In genomic region chr19:55569894-55570293, GRCm38 (mm10) we compare ENCODE assay signal across 20 mouse cellular contexts.
DNase-seq lines count a peak whose midpoint lies in the region; ATAC-seq and TF ChIP-seq lines count a peak whose summit lies in the region.
"Had no signal": no experiment of that assay in that cellular context is flagged by ENCODE, and none has a peak within 500 bp of the region (broad histone marks: within the 10 kb centered on the region; RNA-seq: fewer than 3 reads in every experiment).

No protein-coding gene starts in this region.

- peaks cover 50% of the 10 kb centered on the region for H3K4me1 ChIP-seq in heart, embryonic 15.5 days (replicated peaks)
- peaks cover 29% of the 10 kb centered on the region for H3K4me1 ChIP-seq in bone marrow macrophage, adult 2 months (ENCODE audit: control insufficient read depth, insufficient read depth, low read length)
- peaks cover 39% of the 10 kb centered on the region for H3K4me1 ChIP-seq in intestine, embryonic 16.5 days (ENCODE audit: control insufficient read depth, insufficient read depth, low read length)
- peaks cover 14% of the 10 kb centered on the region; the same call in 1 of the 2 replicates for H3K4me1 ChIP-seq in stomach, embryonic 15.5 days

- ATAC-seq in heart, embryonic 15.5 days (replicated peaks; ENCODE audit: insufficient number of reproducible peaks, insufficient read depth, low FRiP score, low read depth) = no peak
- ATAC-seq in intestine, embryonic 16.5 days = 0 out of 2 replicates have a peak, but pooled peaks have one; percentile 14
- ATAC-seq in stomach, embryonic 15.5 days (ENCODE audit: insufficient read depth, low FRiP score, low read depth) = no peak

- H3K9me3 ChIP-seq in heart, embryonic 15.5 days (replicated peaks) = no peaks in the 10 kb centered on the region
- H3K9me3 ChIP-seq in intestine, embryonic 16.5 days (ENCODE audit: control insufficient read depth, low read length) = no peaks in the 10 kb centered on the region
- no peaks in the 10 kb centered on the region for H3K9me3 ChIP-seq in stomach, embryonic 15.5 days
- H3K9me3 ChIP-seq: embryonic facial prominence, embryonic 15.5 days; forebrain, embryonic 10.5 days had no signal

- intact Hi-C loops in heart, postnatal 36 days (cut with DNase I) = no loop called here

- H3K27me3 ChIP-seq in heart, embryonic 15.5 days = no peaks in the 10 kb centered on the region
- no peaks in the 10 kb centered on the region for H3K27me3 ChIP-seq in intestine, embryonic 16.5 days (replicated peaks; ENCODE audit: control insufficient read depth, insufficient read depth, low read length)
- H3K27me3 ChIP-seq in stomach, embryonic 15.5 days (replicated peaks) = no peaks in the 10 kb centered on the region

- peak overlapping the region; percentile 70; the same call in 1 of the 2 replicates for H3K27ac ChIP-seq in heart, embryonic 15.5 days
- peak overlapping the region; percentile 4; the same call in 1 of the 2 replicates for H3K27ac ChIP-seq in bone marrow macrophage, adult 2 months (ENCODE audit: insufficient read depth, low read depth, low read length)
- peak overlapping the region; percentile 63; the same call in 1 of the 2 replicates for H3K27ac ChIP-seq in intestine, embryonic 16.5 days (ENCODE audit: low read length)
- peak overlapping the region; percentile 78 for H3K27ac ChIP-seq in stomach, embryonic 15.5 days
- H3K27ac ChIP-seq: forebrain, embryonic 10.5 days; hindbrain, embryonic 14.5 days had no signal

- H3K9ac ChIP-seq in heart, embryonic 15.5 days = no peak overlapping the region
- H3K9ac ChIP-seq in intestine, embryonic 16.5 days (ENCODE audit: low read depth, low read length) = peak overlapping the region; percentile 11; the same call in 1 of the 2 replicates
- no peak overlapping the region for H3K9ac ChIP-seq in stomach, embryonic 15.5 days
- H3K9ac ChIP-seq: embryonic facial prominence, embryonic 15.5 days; hindbrain, embryonic 14.5 days had no signal

- H3K4me2 ChIP-seq in heart, embryonic 15.5 days = no peak overlapping the region
- no peak overlapping the region for H3K4me2 ChIP-seq in intestine, embryonic 16.5 days (ENCODE audit: low read depth, low read length)
- no peak overlapping the region for H3K4me2 ChIP-seq in stomach, embryonic 15.5 days
- H3K4me2 ChIP-seq: embryonic facial prominence, embryonic 15.5 days; hindbrain, embryonic 14.5 days; midbrain, embryonic 11.5 days had no signal

- 76% methylated on average over 12 of the region's 12 CpGs for WGBS in heart, embryonic 15.5 days
- 77% methylated on average over 12 of the region's 12 CpGs for WGBS in intestine, embryonic 16.5 days
- WGBS in stomach, embryonic 15.5 days = 71% methylated on average over 12 of the region's 12 CpGs

- no peak for TF ChIP-seq CTCF in bone marrow macrophage, adult 2 months (IDR thresholded peaks at IDR 0.05; ENCODE audit: low read depth, low read length)

- no peak for DNase-seq in heart, postnatal 36 days
- DNase-seq in layer of hippocampus, adult 9-10 months (ENCODE audit: low spot score) = no peak
- DNase-seq in left cerebral cortex, adult 8-10 months (ENCODE audit: low spot score in 2 of 2) = no peak
- DNase-seq: cerebellum, adult 9-11 months; heart, adult 18-20 months; kidney, adult 2 months; kidney, postnatal 4 days; liver; lung, adult 2 months; lung, postnatal 36 days; right cerebral cortex, adult 18-20 months; thymus, postnatal 4 days had no signal

- H3K36me3 ChIP-seq in heart, embryonic 15.5 days = no peaks in the 10 kb centered on the region
- H3K36me3 ChIP-seq in intestine, embryonic 16.5 days (ENCODE audit: control insufficient read depth, insufficient read depth, low read length) = no peaks in the 10 kb centered on the region
- no peaks in the 10 kb centered on the region for H3K36me3 ChIP-seq in stomach, embryonic 15.5 days
- H3K36me3 ChIP-seq: embryonic facial prominence, embryonic 15.5 days; forebrain, embryonic 10.5 days had no signal

- no peak for TF ChIP-seq POLR2A in bone marrow macrophage, adult 2 months (IDR thresholded peaks at IDR 0.05; ENCODE audit: borderline replicate concordance, low read depth, low read length)

- H3K4me3 ChIP-seq in heart, embryonic 15.5 days = no peak overlapping the region
- H3K4me3 ChIP-seq in bone marrow macrophage, adult 2 months (ENCODE audit: insufficient read depth, low read length) = no peak overlapping the region
- no peak overlapping the region for H3K4me3 ChIP-seq in intestine, embryonic 16.5 days (ENCODE audit: low read length)
- H3K4me3 ChIP-seq in stomach, embryonic 15.5 days (replicated peaks) = no peak overlapping the region
- H3K4me3 ChIP-seq: embryonic facial prominence, embryonic 15.5 days; forebrain, embryonic 10.5 days had no signal

Comparison
In these comparisons a context has a peak if more than half of its experiments do, and no peak if none do; other contexts are left out.
1. H3K27ac ChIP-seq: peak in every context shown above with its lines; median percentile 78 in stomach, embryonic 15.5 days; 70 in heart, embryonic 15.5 days; 63 in intestine, embryonic 16.5 days; 4 in bone marrow macrophage, adult 2 months.